Mouse (Mus musculus) CH12.LX (cell line): Measurements from ENCODE around the gene Asb12. TPM values are rescaled to one million over a fixed set of nuclear protein-coding genes. Genes with fewer than 3 reads are reported as not detected.
A peak's percentile ranks its signal among the peaks of the same experiment; 100 is the strongest.

Experiments
- DNase-seq: peaks from one replicate; pipeline ENCODE4 v3.0.0-alpha.2; 2013; ENCODE audit errors: extremely low read depth
- H3K27ac ChIP-seq: 2 replicates; pipeline ENCODE4 v1.5.1; 2012; ENCODE audit warnings: low read depth, mild to moderate bottlenecking, control low read depth, moderate library complexity; ENCODE audit not compliant: insufficient read depth
- H3K27me3 ChIP-seq: replicated peaks from 2 replicates; pipeline ENCODE3; 2012; ENCODE audit warnings: inconsistent platforms
- H3K36me3 ChIP-seq, 2 experiments: replicated peaks in 1 of 2; 2 replicates each; pipeline versions ENCODE3 to v1.6.1; 2012; ENCODE audit warnings: inconsistent platforms in 1 of 2, low read length in 1 of 2, mild to moderate bottlenecking in 1 of 2, mixed read lengths in 1 of 2, moderate library complexity in 1 of 2; ENCODE audit not compliant: control insufficient read depth in 1 of 2, insufficient read depth in 1 of 2
- H3K4me1 ChIP-seq, 2 experiments: 2 replicates each; pipeline ENCODE4 v1.6.1; 2012; ENCODE audit warnings: inconsistent platforms in 1 of 2, moderate library complexity in 1 of 2; ENCODE audit not compliant: insufficient read depth in 2 of 2, control insufficient read depth in 1 of 2
- H3K4me2 ChIP-seq: 2 replicates; pipeline ENCODE4 v1.6.1; 2012; ENCODE audit warnings: low read depth, mild to moderate bottlenecking, control low read depth; ENCODE audit not compliant: poor library complexity, insufficient read depth, severe bottlenecking
- H3K4me3 ChIP-seq, 3 experiments: fragments of 150-350 bp in 1 of 3; sonication (generic) in 1 of 3; replicated peaks in 1 of 3; 2 replicates each; pipeline versions ENCODE3 to v1.5.1; 2011 to 2012; ENCODE audit warnings: low read depth in 2 of 3, low read length in 2 of 3, mild to moderate bottlenecking in 2 of 3, moderate library complexity in 2 of 3, control low read depth in 1 of 3, improper control_type of control experiment in 1 of 3, inconsistent platforms in 1 of 3, mixed read lengths in 1 of 3; ENCODE audit not compliant: poor library complexity in 1 of 3
- H3K79me2 ChIP-seq: replicated peaks from 2 replicates; pipeline ENCODE4 v1.6.1; 2012; ENCODE audit warnings: mild to moderate bottlenecking, moderate library complexity; ENCODE audit not compliant: control insufficient read depth, poor library complexity, insufficient read depth, severe bottlenecking; ENCODE audit errors: extremely low read depth
- H3K9ac ChIP-seq: 2 replicates; pipeline ENCODE4 v1.6.1; 2012; ENCODE audit warnings: low read depth, mild to moderate bottlenecking, control low read depth, moderate library complexity; ENCODE audit not compliant: insufficient read depth
- H3K9me3 ChIP-seq: replicated peaks from 2 replicates; pipeline ENCODE3; 2012; ENCODE audit warnings: low read length, inconsistent platforms, mixed read lengths
- BHLHE40 ChIP-seq: IDR thresholded peaks from 2 replicates; pipeline ENCODE4 v1.6.1; 2011; ENCODE audit warnings: mild to moderate bottlenecking, low read depth, low read length, improper control_type of control experiment
- CTCF ChIP-seq, 2 experiments: IDR thresholded peaks in 1 of 2; conservative IDR thresholded peaks in 1 of 2; 2 replicates each; pipeline ENCODE4 v1.5.1; 2011 to 2012; ENCODE audit warnings: low read depth in 2 of 2, low read length in 2 of 2, improper control_type of control experiment in 1 of 2, inconsistent platforms in 1 of 2, mild to moderate bottlenecking in 1 of 2, moderate library complexity in 1 of 2
- ELF1 ChIP-seq: IDR thresholded peaks from 2 replicates; pipeline ENCODE4 v1.6.1; 2014; ENCODE audit warnings: low read depth, mild to moderate bottlenecking, inconsistent platforms, low read length, improper control_type of control experiment
- EP300 ChIP-seq: IDR thresholded peaks from 2 replicates; pipeline ENCODE4 v1.6.1; 2011; ENCODE audit warnings: low read length, improper control_type of control experiment
- ETS1 ChIP-seq: conservative IDR thresholded peaks from 2 replicates; pipeline ENCODE4 v1.6.1; 2012; ENCODE audit warnings: low read depth, mild to moderate bottlenecking, inconsistent platforms, low read length, improper control_type of control experiment, moderate library complexity
- HCFC1 ChIP-seq: IDR thresholded peaks from 2 replicates; pipeline ENCODE4 v1.6.1; 2012; ENCODE audit warnings: low read depth, mild to moderate bottlenecking, inconsistent platforms, low read length, improper control_type of control experiment
- KAT2A ChIP-seq: IDR thresholded peaks from 2 replicates; pipeline ENCODE4 v1.6.1; 2012; ENCODE audit warnings: low read length, improper control_type of control experiment, inconsistent platforms; ENCODE audit not compliant: insufficient replicate concordance
- MAFK ChIP-seq: IDR thresholded peaks from 2 replicates; pipeline ENCODE4 v1.6.1; 2011; ENCODE audit warnings: low read length, improper control_type of control experiment; ENCODE audit not compliant: insufficient replicate concordance
- MAZ ChIP-seq: IDR thresholded peaks from 2 replicates; pipeline ENCODE4 v1.6.1; 2012; ENCODE audit warnings: low read depth, mild to moderate bottlenecking, inconsistent platforms, low read length, improper control_type of control experiment, moderate library complexity
- MEF2A ChIP-seq: IDR thresholded peaks from 2 replicates; pipeline ENCODE4 v1.6.1; 2014; ENCODE audit warnings: low read depth, mild to moderate bottlenecking, inconsistent platforms, low read length, improper control_type of control experiment, borderline replicate concordance
- MXI1 ChIP-seq: IDR thresholded peaks from 2 replicates; pipeline ENCODE4 v1.6.1; 2011; ENCODE audit warnings: mild to moderate bottlenecking, low read depth, low read length, improper control_type of control experiment
- NELFE ChIP-seq: IDR thresholded peaks from 2 replicates; pipeline ENCODE4 v1.6.1; 2011; ENCODE audit warnings: low read depth, low read length, improper control_type of control experiment
- POLR2AphosphoS2 ChIP-seq: IDR thresholded peaks from 2 replicates; pipeline ENCODE4 v1.6.1; 2011; ENCODE audit warnings: low read depth, low read length, improper control_type of control experiment
- SIN3A ChIP-seq: IDR thresholded peaks from 2 replicates; pipeline ENCODE4 v1.6.1; 2012; ENCODE audit warnings: low read length, improper control_type of control experiment, inconsistent platforms
- SMC3 ChIP-seq: IDR thresholded peaks from 2 replicates; pipeline ENCODE4 v1.6.1; 2011; ENCODE audit warnings: low read depth, low read length, improper control_type of control experiment
- USF2 ChIP-seq: conservative IDR thresholded peaks from 2 replicates; pipeline ENCODE4 v1.6.1; 2011; ENCODE audit warnings: low read depth, low read length, improper control_type of control experiment
- ZMIZ1 ChIP-seq: IDR thresholded peaks from 2 replicates; pipeline ENCODE4 v1.6.1; 2012; ENCODE audit warnings: low read depth, mild to moderate bottlenecking, inconsistent platforms, low read length, improper control_type of control experiment
- dilution Hi-C: fragments of 300-500 bp; cut with MboI; formaldehyde crosslinking; loops from 2 replicates; pipeline ENCODE4 v1.14.3; 2020; ENCODE audit warnings: low sequenced_read_pairs; ENCODE audit not compliant: extremely low pct_unique_long_range_greater_than_20kb, extremely low pct_ligation_motif_present
- in situ Hi-C: fragments of 300-500 bp; cut with MboI; formaldehyde crosslinking; loops from 3 replicates; pipeline ENCODE4 v1.14.3; 2019; ENCODE audit warnings: low sequenced_read_pairs, low pct_ligation_motif_present, low pct_unique_long_range_greater_than_20kb, mixed read lengths
- polyA plus RNA-seq: library from polyadenylated mRNA; unstranded; fragments of >175 nt; gene quantifications from 2 replicates; pipeline ENCODE4 v1.2.1, GENCODE M21; 2012; ENCODE audit warnings: low read depth; ENCODE audit not compliant: insufficient read length
- total RNA-seq, 2 experiments: library from RNA; depleted of rRNA; stranded (reverse); fragments of 300-350 nt in 1 of 2; fragments of >200 nt in 1 of 2; gene quantifications; 2 replicates each; pipeline ENCODE4 v1.2.3; 2012 to 2014

The Asb12 gene
- total and polyA plus RNA-seq, 3 experiments, result not detected

DNA sequence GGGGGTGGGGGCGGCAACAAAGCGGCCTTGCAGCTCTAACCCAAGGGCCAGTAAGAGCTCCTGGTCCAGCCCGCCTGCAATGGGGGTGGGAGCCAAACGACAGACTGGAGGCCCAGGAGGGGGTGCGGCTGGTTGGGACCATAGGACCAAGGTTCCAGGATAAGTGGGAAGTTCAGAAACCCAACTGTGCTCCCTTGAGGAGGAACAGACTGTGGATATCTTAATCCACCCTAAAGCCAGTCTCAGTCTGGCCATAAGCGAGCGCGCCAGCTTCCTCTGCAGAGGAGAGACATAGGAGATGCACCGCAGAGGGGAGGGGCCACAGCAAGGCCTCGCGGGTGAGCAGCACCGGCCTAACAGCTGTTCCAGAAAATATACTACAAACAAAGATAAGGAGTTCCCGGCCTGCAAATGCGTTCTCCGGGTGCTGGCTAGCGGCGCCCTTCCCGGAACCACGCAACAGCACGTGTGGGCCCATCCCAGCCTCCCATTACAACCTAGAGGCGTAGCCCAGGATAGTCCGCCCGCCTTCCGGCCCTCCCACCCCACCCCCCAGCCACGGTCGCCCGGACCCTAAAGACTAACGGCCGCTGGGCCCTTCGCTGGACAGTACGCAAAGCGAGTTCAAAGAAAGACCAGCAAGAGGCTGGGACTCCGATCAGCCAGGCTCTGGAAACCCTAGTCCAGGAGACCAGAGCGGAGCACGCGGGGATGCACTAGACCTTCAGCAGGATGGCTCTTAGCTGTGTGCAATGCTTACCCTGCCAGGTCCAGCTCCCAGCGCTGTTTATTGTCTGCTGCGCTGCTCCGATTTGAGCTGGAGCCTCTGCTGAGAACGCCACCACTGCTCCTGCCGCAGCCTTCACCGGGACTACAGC, 113.7 kb downstream of the Asb12 start:
- 0 out of 2 replicates have a peak overlapping the region, but pooled peaks have one; percentile 16 for H3K4me2 ChIP-seq
- H3K9ac ChIP-seq, result peak overlapping the region; percentile 49
- H3K27ac ChIP-seq, result no peak overlapping the region
- peaks cover 0 to 2% of the 10 kb centered on the region in 2 experiments for H3K36me3 ChIP-seq
- dilution Hi-C loops, result no loop called here
- in situ Hi-C loops, result no loop called here
- peak; percentile 39 for DNase-seq
- TF ChIP-seq MEF2A, result no peak
- peak; percentile 64 for TF ChIP-seq BHLHE40
- TF ChIP-seq NELFE, result 0 out of 2 replicates have a peak, but pooled peaks have one; percentile 9
- TF ChIP-seq SIN3A, result no peak
- 0 out of 2 replicates have a peak, but pooled peaks have one; percentile 31 for TF ChIP-seq ELF1
- TF ChIP-seq MXI1, result peak; percentile 55; the same call in 1 of the 2 replicates
- peaks cover 4% of the 10 kb centered on the region in 2 experiments for H3K4me1 ChIP-seq
- no peaks in the 10 kb centered on the region for H3K9me3 ChIP-seq
- peak overlapping the region; percentile 64 to 91 (median 67) for H3K4me3 ChIP-seq
- H3K27me3 ChIP-seq, result no peaks in the 10 kb centered on the region
- H3K79me2 ChIP-seq, result no peaks in the 10 kb centered on the region

DNA sequence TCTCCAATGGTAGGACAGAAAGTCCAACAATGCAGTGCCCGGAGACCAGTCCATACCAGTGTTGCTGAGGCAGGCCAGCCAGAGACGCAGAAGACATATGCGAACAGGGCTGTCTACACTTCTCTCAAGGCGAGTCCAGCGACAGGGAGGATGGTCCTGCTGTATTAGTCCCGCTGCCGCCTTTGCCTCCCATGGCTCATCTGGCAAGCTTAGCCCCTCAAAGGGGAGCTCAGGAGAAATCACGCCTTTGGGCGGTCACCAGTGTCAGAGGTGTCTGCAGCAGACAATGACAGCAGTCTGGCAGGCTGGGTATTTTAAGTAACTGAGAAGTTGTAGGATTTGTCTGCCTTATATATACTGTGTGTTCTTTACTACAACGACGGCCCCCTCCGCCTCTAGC, 114.4 kb downstream of the Asb12 start:
- Histone ChIP-seq H3K36me3 (peaks cover 0 to 2% of the 10 kb centered on the region in 2 experiments), H3K4me3 (peak overlapping the region in 2 of 3 experiments; percentile 67 to 91), H3K27me3 (no peaks in the 10 kb centered on the region), H3K79me2 (no peaks in the 10 kb centered on the region), H3K9ac (peak overlapping the region; percentile 49), H3K4me1 (peaks cover 4% of the 10 kb centered on the region in 2 experiments), H3K27ac (no peak overlapping the region), H3K4me2 (peak overlapping the region; percentile 45; the same call in 1 of the 2 replicates), H3K9me3 (no peaks in the 10 kb centered on the region)
- TF ChIP-seq EP300, result no peak
- no peak for TF ChIP-seq SIN3A
- TF ChIP-seq NELFE, result no peak
- TF ChIP-seq KAT2A, result no peak
- TF ChIP-seq ETS1, result no peak
- TF ChIP-seq CTCF (conservative IDR thresholded peaks at IDR 0.05 in 1 of 2, IDR thresholded peaks at IDR 0.05 in 1 of 2; ENCODE audit: low read depth in 2 of 2, low read length in 2 of 2), result no peak
- TF ChIP-seq SMC3, result no peak
- no peak for TF ChIP-seq MAZ
- TF ChIP-seq HCFC1, result no peak
- TF ChIP-seq USF2, result no peak
- no peak for TF ChIP-seq ZMIZ1
- no peak for TF ChIP-seq MAFK
- no peak for TF ChIP-seq POLR2AphosphoS2
- dilution Hi-C loops (no loop called here), in situ Hi-C loops (no loop called here)
- no peak for DNase-seq
